Mouse (Mus musculus) bone marrow, adult 2 months (tissue): ENCODE measurements around the gene Gm21983.

Experiments
- CTCF ChIP-seq: fragments of 200-500 bp; IDR thresholded peaks from 2 replicates; pipeline ENCODE4 v1.5.1; 2011; ENCODE audit warnings: low read length, control low read depth; ENCODE audit not compliant: control insufficient read depth, insufficient read depth
- POLR2A ChIP-seq: fragments of 200-500 bp; IDR thresholded peaks from 2 replicates; pipeline ENCODE4 v1.6.1; 2011; ENCODE audit warnings: low read depth, mild to moderate bottlenecking, control low read depth, low read length, borderline replicate concordance; ENCODE audit not compliant: control insufficient read depth

DNA sequence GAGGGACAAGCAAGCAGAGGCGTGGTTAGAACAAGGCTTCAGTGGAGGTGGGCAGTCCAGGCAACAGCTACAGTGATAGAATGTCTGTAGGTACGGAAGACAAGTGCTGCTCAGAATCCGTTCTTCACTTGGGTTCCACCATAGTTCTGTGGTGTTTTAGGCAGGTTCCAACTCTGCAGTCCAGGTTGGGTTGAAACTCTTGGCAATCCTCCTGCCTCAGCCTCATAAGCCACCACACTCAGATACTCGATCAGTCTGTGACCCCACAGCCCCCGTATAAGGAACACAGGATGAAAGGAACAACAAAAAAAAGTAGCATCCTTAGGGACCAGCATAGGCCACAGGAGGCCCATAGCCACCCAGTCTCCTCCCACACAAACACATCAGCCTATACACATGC, 11.5 kb upstream of the Gm21983 start:
- TF ChIP-seq CTCF (no peak), POLR2A (no peak)
